Mouse (Mus musculus): ENCODE results near the gene Parn. TPM values are rescaled to one million over a fixed set of nuclear protein-coding genes. Genes with fewer than 3 reads are reported as not detected.

Gene Parn
- polyA plus RNA-seq, 1 experiment from 2014 or later = 13.8 TPM

DNA sequence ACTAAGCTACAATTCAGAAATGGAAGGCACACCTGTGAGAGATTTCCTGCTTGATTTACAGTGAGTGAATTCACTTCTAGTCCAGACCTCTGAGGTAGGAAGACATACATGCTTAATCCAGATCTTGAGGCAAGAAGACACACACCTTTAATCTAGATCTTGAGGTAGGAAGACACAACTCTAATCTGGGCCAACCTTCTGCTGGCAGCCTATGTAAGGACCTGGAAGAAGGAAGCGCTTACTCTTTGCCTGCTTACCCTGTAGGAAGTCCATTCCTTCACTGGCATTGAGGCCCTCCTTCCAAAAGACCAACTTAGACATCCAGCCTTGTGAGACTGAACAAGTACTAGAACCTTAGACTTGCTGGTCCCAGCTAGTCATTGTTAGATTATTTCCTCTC, 1.3 kb upstream of the Parn start:
- DNase-seq (no peak), ATAC-seq (no peak)
- Histone ChIP-seq H3K4me3 (ENCODE audit: low read depth, low read length) (no peak overlapping the region), H3K27me3 (ENCODE audit: insufficient read depth, low read length) (no peaks in the 10 kb centered on the region), H3K4me2 (ENCODE audit: low read depth, low read length) (no peak overlapping the region), H3K9me3 (ENCODE audit: low read length) (no peaks in the 10 kb centered on the region), H3K4me1 (ENCODE audit: insufficient read depth) (peaks cover 28% of the 10 kb centered on the region), H3K9ac (replicated peaks) (no peak overlapping the region), H3K36me3 (replicated peaks; ENCODE audit: insufficient read depth, low read length) (no peaks in the 10 kb centered on the region), H3K27ac (ENCODE audit: low read depth) (no peak overlapping the region)
- TF ChIP-seq EP300 (IDR thresholded peaks at IDR 0.05; ENCODE audit: low read depth) = no peak
- no peak for TF ChIP-seq CTCF (IDR thresholded peaks at IDR 0.05; ENCODE audit: low read depth)
- WGBS (ENCODE audit: insufficient replicate concordance) = 100% methylated on average over 1 of the region's 1 CpGs

DNA sequence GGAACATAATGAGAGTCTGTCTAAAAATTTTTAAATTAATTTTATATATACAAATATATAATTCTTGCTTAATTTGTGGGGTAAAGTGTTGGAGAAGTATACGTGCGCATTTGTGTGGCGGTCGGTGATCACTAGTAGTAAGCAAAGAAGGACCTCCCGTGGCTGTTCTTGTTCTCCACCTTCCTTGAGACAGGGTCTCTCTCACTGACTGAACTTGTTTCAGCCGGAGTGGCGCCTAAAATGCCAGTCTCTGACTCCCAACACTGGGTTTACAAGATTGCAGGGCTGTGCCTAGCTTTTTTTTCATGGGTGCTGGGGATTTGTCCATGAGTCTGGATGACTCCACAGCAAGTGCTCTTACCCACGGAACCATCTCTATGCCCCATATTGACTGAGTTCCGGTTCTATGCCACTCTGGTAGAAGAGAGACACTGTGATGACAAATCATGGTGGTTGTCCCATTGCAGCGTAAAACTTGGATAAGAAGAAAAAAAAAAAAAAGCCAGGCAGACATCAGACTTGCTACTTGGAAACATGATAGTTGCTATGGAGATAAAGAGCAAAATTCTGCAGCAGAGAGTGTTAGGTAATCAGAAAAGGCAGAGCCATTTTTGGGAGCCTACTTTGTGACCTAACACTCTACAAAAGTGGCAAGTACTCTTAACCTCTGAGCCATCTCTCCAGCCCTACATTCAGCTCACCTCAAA, 585 bp upstream of the Parn start:
- 71% methylated on average over 10 of the region's 10 CpGs for WGBS (ENCODE audit: insufficient replicate concordance)
- no peak for ATAC-seq
- Histone ChIP-seq H3K36me3 (replicated peaks; ENCODE audit: insufficient read depth, low read length) (0 out of 2 replicates have a peak, but pooled peaks cover under 1% of the 10 kb centered on the region), H3K27ac (ENCODE audit: low read depth) (peak overlapping the region; percentile 59), H3K9ac (replicated peaks) (no peak overlapping the region), H3K4me1 (ENCODE audit: insufficient read depth) (peaks cover 26% of the 10 kb centered on the region), H3K9me3 (ENCODE audit: low read length) (no peaks in the 10 kb centered on the region), H3K4me2 (ENCODE audit: low read depth, low read length) (peak overlapping the region; percentile 83), H3K4me3 (ENCODE audit: low read depth, low read length) (peak overlapping the region; percentile 62), H3K27me3 (ENCODE audit: insufficient read depth, low read length) (no peaks in the 10 kb centered on the region)
- DNase-seq = no peak
- no peak for TF ChIP-seq EP300 (IDR thresholded peaks at IDR 0.05; ENCODE audit: low read depth)
- no peak for TF ChIP-seq CTCF (IDR thresholded peaks at IDR 0.05; ENCODE audit: low read depth)

- H3K27me3 ChIP-seq (ENCODE audit: insufficient read depth, low read length) = no peaks in the 10 kb centered on the region
- no peak overlapping the region for H3K4me2 ChIP-seq (ENCODE audit: low read depth, low read length)
- peaks cover 25% of the 10 kb centered on the region for H3K36me3 ChIP-seq (replicated peaks; ENCODE audit: insufficient read depth, low read length)
- 87% methylated on average over 9 of the region's 9 CpGs for WGBS (ENCODE audit: insufficient replicate concordance)
- no peaks in the 10 kb centered on the region for H3K9me3 ChIP-seq (ENCODE audit: low read length)
- no peak overlapping the region for H3K4me3 ChIP-seq (ENCODE audit: low read depth, low read length)
- no peak overlapping the region for H3K9ac ChIP-seq (replicated peaks)
- ATAC-seq (no peak), DNase-seq (no peak)
- H3K4me1 ChIP-seq (ENCODE audit: insufficient read depth) = no peaks in the 10 kb centered on the region
- TF ChIP-seq CTCF (IDR thresholded peaks at IDR 0.05; ENCODE audit: low read depth) (no peak), EP300 (IDR thresholded peaks at IDR 0.05; ENCODE audit: low read depth) (no peak)
- no peak overlapping the region for H3K27ac ChIP-seq (ENCODE audit: low read depth)
Observed at GRCm38 (mm10) chr16:13660736-13661135, 7.2 kb downstream of the Parn start.

DNA sequence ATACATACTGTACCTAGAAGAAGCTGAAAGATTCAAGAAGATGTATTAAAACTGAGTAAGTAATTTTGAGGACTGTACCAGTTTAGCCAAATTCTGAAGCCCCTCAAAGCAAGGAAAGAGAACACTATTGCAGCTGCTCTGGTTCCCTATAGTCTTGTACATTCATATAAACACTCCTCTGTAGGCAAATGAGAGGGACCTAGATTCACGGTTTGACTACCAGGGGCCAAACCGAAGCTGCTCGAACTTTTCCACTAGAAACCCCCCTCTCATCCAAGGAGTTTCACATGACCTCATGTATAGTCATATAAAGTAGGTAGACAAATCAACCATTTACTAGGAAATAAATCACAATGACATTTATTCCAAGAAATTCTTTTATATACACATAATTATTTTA, 9.1 kb downstream of the Parn start:
- DNase-seq = no peak
- Histone ChIP-seq H3K9me3 (ENCODE audit: low read length) (no peaks in the 10 kb centered on the region), H3K4me2 (ENCODE audit: low read depth, low read length) (no peak overlapping the region), H3K4me3 (ENCODE audit: low read depth, low read length) (no peak overlapping the region), H3K27ac (ENCODE audit: low read depth) (no peak overlapping the region), H3K27me3 (ENCODE audit: insufficient read depth, low read length) (no peaks in the 10 kb centered on the region), H3K9ac (replicated peaks) (no peak overlapping the region), H3K4me1 (ENCODE audit: insufficient read depth) (no peaks in the 10 kb centered on the region), H3K36me3 (replicated peaks; ENCODE audit: insufficient read depth, low read length) (peaks cover 38% of the 10 kb centered on the region)
- no peak for TF ChIP-seq EP300 (IDR thresholded peaks at IDR 0.05; ENCODE audit: low read depth)
- TF ChIP-seq CTCF (IDR thresholded peaks at IDR 0.05; ENCODE audit: low read depth) = no peak
- ATAC-seq = no peak
- WGBS (ENCODE audit: insufficient replicate concordance) = 88% methylated on average over 3 of the region's 3 CpGs

- Histone ChIP-seq H3K4me1 (ENCODE audit: insufficient read depth) (no peaks in the 10 kb centered on the region), H3K4me3 (ENCODE audit: low read depth, low read length) (no peak overlapping the region), H3K9ac (replicated peaks) (no peak overlapping the region), H3K27me3 (ENCODE audit: insufficient read depth, low read length) (no peaks in the 10 kb centered on the region), H3K27ac (ENCODE audit: low read depth) (no peak overlapping the region), H3K9me3 (ENCODE audit: low read length) (no peaks in the 10 kb centered on the region), H3K4me2 (ENCODE audit: low read depth, low read length) (no peak overlapping the region), H3K36me3 (replicated peaks; ENCODE audit: insufficient read depth, low read length) (peaks cover 24% of the 10 kb centered on the region)
- ATAC-seq = no peak
- DNase-seq = no peak
- WGBS (ENCODE audit: insufficient replicate concordance) = 76% methylated on average over 4 of the region's 4 CpGs
- TF ChIP-seq CTCF (IDR thresholded peaks at IDR 0.05; ENCODE audit: low read depth) = no peak
- no peak for TF ChIP-seq EP300 (IDR thresholded peaks at IDR 0.05; ENCODE audit: low read depth)
Observed at GRCm38 (mm10) chr16:13645930-13646329, 22.0 kb downstream of the Parn start.

GRCm38 (mm10) chr16:13644474-13644873, 23.5 kb downstream of the Parn start:
- Histone ChIP-seq H3K36me3 (replicated peaks; ENCODE audit: insufficient read depth, low read length) (peaks cover 22% of the 10 kb centered on the region), H3K4me3 (ENCODE audit: low read depth, low read length) (no peak overlapping the region)
- no peak for DNase-seq

More at GRCm38 (mm10) chr16:13644474-13644873, 23.5 kb downstream of the Parn start:
- H3K4me1 ChIP-seq (ENCODE audit: insufficient read depth) = no peaks in the 10 kb centered on the region
- no peak overlapping the region for H3K4me2 ChIP-seq (ENCODE audit: low read depth, low read length)
- ATAC-seq = no peak
- WGBS (ENCODE audit: insufficient replicate concordance) = 47% methylated on average over 3 of the region's 3 CpGs
- H3K27ac ChIP-seq (ENCODE audit: low read depth) = no peak overlapping the region
- H3K9me3 ChIP-seq (ENCODE audit: low read length) = no peaks in the 10 kb centered on the region
- no peak overlapping the region for H3K9ac ChIP-seq (replicated peaks)
- TF ChIP-seq EP300 (IDR thresholded peaks at IDR 0.05; ENCODE audit: low read depth) = no peak
- no peak for TF ChIP-seq CTCF (IDR thresholded peaks at IDR 0.05; ENCODE audit: low read depth)
- no peaks in the 10 kb centered on the region for H3K27me3 ChIP-seq (ENCODE audit: insufficient read depth, low read length)
